Mouse (Mus musculus): ENCODE data around the gene Pbx4.

Pbx4 gene

DNA sequence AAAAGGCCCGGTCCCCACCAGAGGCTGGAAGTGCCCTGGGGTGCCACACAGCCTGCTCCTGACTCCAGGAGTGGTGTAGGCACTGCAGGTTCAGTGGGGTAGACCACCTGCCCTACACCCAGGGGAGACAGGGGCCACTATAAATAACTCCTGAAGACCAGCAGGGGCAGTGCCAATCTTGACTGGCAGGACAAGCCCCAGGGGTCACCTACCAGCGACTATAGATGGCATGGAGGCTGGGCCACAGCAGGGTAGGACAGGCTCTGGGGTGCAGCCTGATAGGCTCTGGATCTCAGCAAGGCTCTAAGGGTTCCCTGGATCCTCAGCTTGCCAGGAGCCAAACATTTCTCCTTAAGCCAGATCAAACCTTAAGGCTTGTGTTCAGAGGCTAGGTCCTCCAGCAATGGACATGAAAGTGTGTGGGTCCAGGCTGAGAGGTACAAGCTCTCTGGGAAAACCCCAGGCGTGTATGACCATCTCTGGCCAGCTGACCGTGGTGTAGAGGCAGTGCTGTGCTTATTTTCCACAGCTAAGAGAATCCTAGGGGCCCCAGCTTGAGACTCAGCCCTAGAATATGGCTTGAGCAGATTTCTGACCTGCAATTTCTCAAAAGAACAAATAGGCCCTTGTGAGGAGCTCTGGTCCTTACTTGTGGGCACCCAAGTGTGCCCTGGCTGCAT lies 63.6 kb downstream of the Pbx4 start:
- no peak for DNase-seq (ENCODE audit: low read depth in 2 of 2, low spot score in 2 of 2)

DNA sequence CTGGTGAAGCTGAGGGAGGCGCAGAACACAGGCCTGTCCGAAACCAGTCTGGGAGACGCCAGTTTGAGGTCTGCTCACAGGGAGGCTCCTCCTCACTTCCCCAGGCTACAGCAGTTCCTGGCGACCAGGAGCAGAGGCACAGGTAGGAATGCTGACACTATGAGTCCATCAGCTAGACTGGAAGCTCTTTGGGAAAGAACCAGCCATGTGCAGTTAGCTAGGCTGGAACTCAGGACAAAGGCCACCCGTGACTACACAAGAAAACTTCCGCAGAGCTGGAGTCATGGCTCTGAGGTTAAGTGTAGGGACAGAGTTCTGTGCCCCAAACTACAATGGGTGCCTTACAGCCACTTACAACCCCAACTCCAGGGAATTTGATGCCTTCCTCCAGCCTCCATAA lies 65.6 kb downstream of the Pbx4 start:
- DNase-seq (ENCODE audit: low read depth in 2 of 2, low spot score in 2 of 2) = no peak

DNA sequence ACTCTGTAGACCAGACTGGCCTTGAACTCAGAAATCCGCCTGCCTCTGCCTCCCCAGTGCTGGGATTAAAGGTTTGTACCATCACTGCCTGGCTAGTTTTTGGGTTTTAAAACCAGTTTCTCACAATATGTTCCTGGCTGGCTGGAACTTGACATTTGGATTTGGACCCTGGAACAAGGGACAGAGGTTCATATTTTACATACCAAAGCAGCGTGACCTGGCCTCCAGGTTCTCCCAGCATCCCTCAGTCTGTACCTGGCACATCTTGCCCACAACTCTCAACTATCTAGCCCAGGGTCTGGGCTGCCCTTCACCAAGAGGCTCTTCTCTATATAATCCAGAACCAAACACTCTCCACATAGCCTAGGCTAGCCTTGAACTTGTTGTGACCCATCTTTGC lies 67.6 kb downstream of the Pbx4 start:
- no peak for DNase-seq (ENCODE audit: low read depth in 2 of 2, low spot score in 2 of 2)

DNA sequence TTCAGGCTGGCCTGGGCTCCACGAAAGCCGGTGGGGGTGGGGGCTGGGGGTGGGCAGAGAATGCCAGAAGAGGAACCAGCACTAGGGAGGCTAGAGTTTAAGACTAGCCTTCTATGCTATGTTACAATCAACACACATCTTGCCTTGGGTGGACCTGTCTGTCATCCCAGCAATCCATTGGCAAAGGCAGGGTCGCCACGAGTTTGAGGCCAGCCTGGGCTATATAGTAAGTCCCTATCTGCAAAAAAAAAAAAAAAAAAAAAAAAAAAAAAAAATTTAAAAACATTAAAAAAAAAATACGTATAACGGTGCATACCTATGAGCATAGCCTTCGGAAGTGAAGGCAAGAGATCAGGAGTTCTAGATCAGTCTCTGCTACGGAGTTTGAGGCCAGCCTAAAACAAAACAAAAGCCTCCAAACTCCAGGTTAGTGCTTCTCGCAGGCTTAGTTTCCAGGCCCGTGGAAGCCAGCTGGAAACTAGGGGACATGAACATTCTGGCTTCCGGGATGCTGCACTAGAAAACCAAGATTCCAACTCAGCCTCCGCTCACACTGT lies 68.7 kb downstream of the Pbx4 start:
- DNase-seq (ENCODE audit: low read depth in 2 of 2, low spot score in 2 of 2) = no peak

DNA sequence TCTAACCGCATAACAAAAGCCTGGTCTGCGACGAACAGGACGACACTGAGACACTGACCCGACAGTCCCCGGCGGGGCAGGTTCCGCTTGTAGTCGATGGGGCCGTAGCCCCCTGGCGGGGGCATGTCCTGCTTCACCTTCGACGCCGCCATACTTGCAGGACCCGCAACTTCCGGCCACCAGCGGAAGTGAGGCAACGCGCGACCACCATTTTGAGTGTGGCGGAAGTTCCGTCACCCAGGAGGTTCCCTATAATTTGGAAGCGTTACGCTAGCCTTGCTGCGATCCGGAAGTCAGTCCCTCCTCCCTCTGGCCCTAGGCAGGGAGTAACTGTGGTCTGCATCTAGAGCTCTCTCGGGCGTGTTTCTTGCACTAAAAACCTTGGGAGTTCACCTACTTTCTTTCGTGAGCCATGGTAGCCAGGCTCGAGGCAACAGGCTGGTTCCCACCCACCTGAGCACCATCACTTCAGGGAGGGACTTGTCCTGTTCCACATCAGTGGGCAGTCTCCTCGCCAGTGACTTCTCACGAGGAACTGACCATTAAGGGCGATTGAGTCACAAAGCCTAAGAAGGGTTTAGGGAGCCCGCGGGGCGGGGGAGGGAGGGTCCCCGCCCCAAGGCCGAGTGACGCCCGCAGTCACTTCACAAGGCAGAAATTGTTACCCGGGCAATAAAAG lies 69.3 kb downstream of the Pbx4 start:
- peak; percentile 95 to 97 for DNase-seq (ENCODE audit: low read depth in 2 of 2, low spot score in 2 of 2)

GRCm38 (mm10) chr8:69902163-69903062 lies 70.1 kb downstream of the Pbx4 start, which contains the start of the genes Tssk6, Ndufa13 and Yjefn3:
Tssk6 (plus strand) TSS chr8:69902184.
Ndufa13 (minus strand) TSS chr8:69902558.
Yjefn3 (minus strand) TSS chr8:69902712.
- DNase-seq (ENCODE audit: low read depth in 2 of 2, low spot score in 2 of 2) = peak in 1 of 2 experiments; percentile 37

DNA sequence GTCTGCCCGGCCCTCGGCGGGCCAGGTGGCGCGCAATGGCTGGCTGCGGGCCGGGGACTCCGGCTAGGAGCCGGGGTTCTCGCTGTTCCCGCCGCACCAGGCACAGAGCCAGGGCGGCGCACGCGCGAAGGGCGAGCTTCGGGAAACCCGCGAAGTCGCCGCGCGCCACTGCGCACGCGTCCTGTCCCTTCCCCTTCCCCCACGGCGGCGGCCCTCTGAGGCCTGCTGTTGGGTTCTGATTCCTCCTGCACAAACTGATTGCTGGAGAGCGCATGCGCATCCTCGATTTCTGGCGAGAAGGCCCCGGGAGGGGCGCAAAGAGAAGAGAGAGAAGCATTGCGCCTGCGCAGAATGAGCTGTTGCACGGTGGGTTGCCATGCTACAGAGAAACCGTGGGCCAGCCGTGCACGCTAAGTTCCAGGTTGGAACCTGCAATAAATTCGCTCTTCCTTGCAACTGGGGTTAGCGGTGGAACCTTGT lies 70.8 kb downstream of the Pbx4 start:
- peak; percentile 94 to 95 for DNase-seq (ENCODE audit: low read depth in 2 of 2, low spot score in 2 of 2)

DNA sequence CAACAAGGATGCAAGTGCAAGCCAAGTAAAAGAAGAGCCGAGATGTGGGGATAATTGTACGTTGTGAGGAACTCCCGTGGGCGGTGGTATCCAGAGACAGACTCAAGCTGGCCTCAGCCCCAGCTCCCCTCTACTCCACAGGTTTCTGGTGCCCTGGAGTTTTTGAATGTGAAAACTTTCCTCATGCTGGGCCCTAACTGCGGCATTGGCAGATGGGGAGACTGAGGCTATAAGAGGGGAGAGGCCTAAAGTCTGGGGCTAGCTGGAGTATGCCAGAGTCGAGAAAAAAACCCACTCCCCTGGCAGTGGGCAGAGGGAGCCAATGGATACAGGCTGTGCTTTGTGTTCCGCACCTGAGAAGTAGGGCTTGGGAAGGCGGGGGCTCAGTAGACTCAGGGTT lies 71.8 kb downstream of the Pbx4 start:
- DNase-seq (ENCODE audit: low read depth in 2 of 2, low spot score in 2 of 2) = no peak

GRCm38 (mm10) chr8:69906260-69906659 lies 74.0 kb downstream of the Pbx4 start:
- no peak for DNase-seq (ENCODE audit: low read depth in 2 of 2, low spot score in 2 of 2)

GRCm38 (mm10) chr8:69907106-69907505 lies 74.8 kb downstream of the Pbx4 start:
- DNase-seq (ENCODE audit: low read depth in 2 of 2, low spot score in 2 of 2) = no peak

DNA sequence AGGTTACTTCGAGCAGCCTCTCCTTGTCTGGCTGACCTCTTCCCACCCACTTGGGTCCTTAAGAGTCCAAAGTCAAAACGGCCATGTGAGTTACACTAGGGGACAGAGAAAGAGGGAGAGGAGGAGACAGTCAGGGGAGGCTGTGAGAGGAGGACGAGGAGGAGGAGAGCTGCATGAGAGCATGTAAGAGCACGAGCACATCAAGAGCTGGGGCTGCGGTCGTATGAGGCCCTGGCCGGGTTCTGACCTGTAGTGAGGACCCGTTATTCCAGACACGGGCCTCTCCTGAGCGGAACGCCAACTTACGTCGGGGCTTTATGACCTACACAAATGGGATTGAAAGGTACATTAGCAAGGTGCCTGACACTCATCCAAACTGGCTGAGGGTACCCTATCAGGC lies 79.6 kb downstream of the Pbx4 start:
- no peak for DNase-seq (ENCODE audit: low read depth in 2 of 2, low spot score in 2 of 2)

- no peak for DNase-seq (ENCODE audit: low read depth in 2 of 2, low spot score in 2 of 2)
These were observed 80.3 kb downstream of the Pbx4 start for GRCm38 (mm10) chr8:69912478-69913074.

GRCm38 (mm10) chr8:69914526-69914925 lies 82.2 kb downstream of the Pbx4 start:
- DNase-seq (ENCODE audit: low read depth in 2 of 2, low spot score in 2 of 2) = no peak

DNA sequence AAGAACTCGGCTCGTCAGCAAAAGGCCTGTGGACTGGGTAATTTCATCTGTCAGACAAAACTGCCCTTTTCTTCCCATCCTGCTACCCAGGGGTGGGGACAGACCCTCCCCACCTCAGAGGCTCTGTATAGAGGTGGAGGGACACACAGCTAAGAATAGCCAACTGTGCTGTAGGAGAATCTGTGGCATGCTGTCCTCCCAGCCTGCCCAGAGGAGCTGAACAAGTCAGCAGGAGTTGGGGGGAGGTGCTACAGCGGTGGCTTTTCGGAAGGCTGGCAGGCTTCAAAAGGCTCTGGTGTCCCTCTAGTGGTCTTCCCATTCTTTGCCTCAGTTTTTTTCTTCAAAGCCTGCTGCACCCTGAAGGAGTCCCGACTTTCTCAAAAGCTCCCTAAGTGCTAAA lies 83.5 kb downstream of the Pbx4 start:
- DNase-seq (ENCODE audit: low read depth in 2 of 2, low spot score in 2 of 2) = no peak

- no peak for DNase-seq (ENCODE audit: low read depth in 2 of 2, low spot score in 2 of 2)
These were observed 86.2 kb downstream of the Pbx4 start for GRCm38 (mm10) chr8:69918506-69918905.

- DNase-seq (ENCODE audit: low read depth in 2 of 2, low spot score in 2 of 2) = peak; percentile 81 to 89
These were observed 86.7 kb downstream of the Pbx4 start for GRCm38 (mm10) chr8:69919010-69919409.

DNA sequence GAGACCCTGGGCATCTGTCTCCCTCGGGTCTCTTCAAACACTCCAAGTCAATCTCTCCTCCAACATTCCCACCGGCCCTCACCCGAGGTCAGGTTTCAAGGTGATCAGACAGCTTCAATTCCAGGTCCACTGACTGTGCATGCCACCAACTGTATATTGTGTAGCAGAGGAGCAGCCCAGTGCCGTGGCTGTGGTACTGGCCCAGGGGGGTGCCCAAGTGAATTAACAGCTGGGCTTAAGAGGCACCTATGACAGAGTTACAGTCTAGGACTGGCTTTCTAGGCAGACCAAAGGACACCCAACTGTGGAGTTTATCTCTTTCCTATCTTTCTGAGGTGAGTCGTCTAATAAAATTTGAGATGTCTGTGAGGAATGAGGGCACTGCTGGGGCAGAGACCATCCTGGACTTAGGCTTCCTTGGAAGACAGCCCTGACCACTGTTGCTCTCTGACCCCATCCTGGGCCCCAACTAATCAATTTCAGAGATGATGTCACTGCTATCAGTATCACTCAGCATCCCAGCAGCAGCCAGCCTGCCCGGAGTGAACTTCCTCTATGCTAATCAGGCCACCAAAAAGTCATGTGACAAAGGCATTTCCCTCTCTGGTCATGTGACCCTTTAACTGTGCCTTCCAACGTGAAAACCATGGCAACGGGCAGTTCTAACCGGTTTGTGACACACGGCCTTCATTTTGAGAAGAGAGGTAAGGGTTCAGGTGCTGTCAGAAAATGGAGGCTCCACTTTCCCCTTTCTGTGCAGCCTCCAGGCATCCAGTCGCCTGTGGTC lies 87.8 kb downstream of the Pbx4 start:
- DNase-seq (ENCODE audit: low read depth in 2 of 2, low spot score in 2 of 2) = peak; percentile 61 to 80

- no peak for DNase-seq (ENCODE audit: low read depth in 2 of 2, low spot score in 2 of 2)
These were observed 88.8 kb downstream of the Pbx4 start for GRCm38 (mm10) chr8:69921141-69921540.

Measured in CD8-positive naive resting alpha-beta T cell, adult 2 months (primary cell).